In the genomic region with DNA sequence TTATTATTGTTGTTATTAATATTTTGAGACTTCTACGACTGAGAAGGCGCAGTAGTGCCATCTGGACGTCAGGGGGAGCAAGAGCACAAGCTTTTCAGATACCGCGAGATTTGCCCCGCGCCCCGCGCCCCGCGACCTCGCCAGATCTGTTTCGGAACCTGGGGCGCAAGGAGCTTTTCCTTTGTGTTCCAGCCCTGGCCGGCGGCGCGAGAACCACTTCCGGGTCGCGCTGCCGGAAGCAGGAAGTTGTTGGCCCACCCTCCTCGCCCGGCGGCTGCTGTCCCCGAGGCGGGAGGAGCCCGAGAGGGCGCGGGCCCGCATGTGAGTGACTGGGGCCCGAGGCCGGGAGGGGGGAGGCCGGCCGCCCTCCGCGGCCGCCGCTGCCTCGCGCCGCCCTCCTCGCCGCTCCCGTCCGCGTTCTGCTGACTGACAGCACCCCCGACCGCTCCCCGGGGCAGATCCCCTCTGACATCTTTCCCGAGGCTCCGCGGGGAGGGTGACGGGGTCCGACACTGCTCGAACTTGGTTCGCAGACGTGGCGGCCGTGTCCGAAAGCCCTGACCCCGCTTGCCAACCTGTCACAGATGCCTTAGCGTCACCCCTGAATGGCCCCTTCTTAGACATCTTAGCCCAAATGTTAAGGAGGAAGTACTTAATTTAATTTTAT, we compare ENCODE assay signal across 8 mouse cellular contexts. TPM values are rescaled to one million over a fixed set of nuclear protein-coding genes. Genes with fewer than 3 reads are reported as not detected.
DNase-seq lines count a peak whose midpoint lies in the region; ATAC-seq lines count a peak whose summit lies in the region.

A gene (plus strand): TSS at position 107 of the 667 bp plus-strand sequence.

- intact Hi-C loops in gastrocnemius, postnatal 14 days (cut with DNase I; ENCODE audit: low total_unique reads): no loop called here
- intact Hi-C loops in left cerebral cortex, postnatal 10 days (cut with DNase I): loop anchor here (1.0 to 10.0 kb wide), 3 partner anchors 76 to 243 kb away; a partner anchor contains a TSS

- peak; percentile 78 for ATAC-seq in inflammation-experienced regulatory T-cells, adult 6 months
- peak; percentile 91 for ATAC-seq in megakaryocyte-erythroid progenitor cell, adult 5-6 weeks (replicated peaks; ENCODE audit: low FRiP score, low TSS enrichment, poor library complexity, severe bottlenecking)

- peak; percentile 98 for DNase-seq in adipocyte (ENCODE audit: low spot score)
- DNase-seq in embryo, embryonic 10 days (ENCODE audit: low spot score): peak; percentile 97
- DNase-seq in gastrocnemius, postnatal 14 days: peak; percentile 97
- DNase-seq in left cerebral cortex, postnatal 10 days (ENCODE audit: extremely low spot score in 1 of 2, low spot score in 2 of 2): peak; percentile 94 to 98
- peak; percentile 93 for DNase-seq in right cerebral cortex, postnatal 25 days
- peak; percentile 95 to 96 for DNase-seq in urinary bladder, postnatal 4 days (ENCODE audit: low spot score in 2 of 2)

RNA-seq across cellular contexts. Expression of the gene that starts here (rescaled TPM):
- 100 to 1,000 TPM; 115 TPM for total RNA-seq in gastrocnemius, postnatal 14 days (2021)
- polyA plus RNA-seq in inflammation-experienced regulatory T-cells, adult 6 months (2017; shearing (Covaris generic)): 100 to 1,000 TPM; 120 to 122 (median 120) TPM
- 100 to 1,000 TPM in 1 of 2 experiments, 10 to 100 TPM in 1; 99.5 to 108 TPM for total RNA-seq in left cerebral cortex, postnatal 10 days (2021)
- total RNA-seq in megakaryocyte-erythroid progenitor cell, adult 5-6 weeks (2014; fragmentation: Nextera tagmentation): 81.8 and 82.3 TPM in 2 replicates
- 60.4 and 66.0 TPM in 2 replicates for total RNA-seq in megakaryocyte-erythroid progenitor cell, adult 5-6 weeks (2017)

Comparison
In these comparisons a context has a peak if more than half of its experiments do, and no peak if none do; other contexts are left out.
1. Peak in every context shown above with its lines: DNase-seq and ATAC-seq.